Mouse (Mus musculus) megakaryocyte, adult 5-6 weeks (primary cell): ENCODE measurements around the gene Olfr1309. TPM values are rescaled to one million over a fixed set of nuclear protein-coding genes. Genes with fewer than 3 reads are reported as not detected.
"Not testable (repeated sequence)": the region's sequence is repeated elsewhere in the genome, so short reads cannot be mapped to it uniquely, and the experiment has no call there.

Experiments
- ATAC-seq: 2 replicates; pipeline ENCODE4 v1.8.0; 2016; ENCODE audit warnings: mild to moderate bottlenecking, inconsistent platforms; ENCODE audit not compliant: poor library complexity, severe bottlenecking
- total RNA-seq, 2 experiments: library from RNA; stranded (forward) in 1 of 2; stranded (reverse) in 1 of 2; fragments of 153-499, 151-499 nt in 1 of 2; fragments of 221-1000, 200-1000 nt in 1 of 2; gene quantifications; 2 replicates each; pipeline versions ENCODE4 v1.2.3 to v1.2.4; 2015 to 2017

Olfr1309 gene
- not detected in 2 replicates for total RNA-seq (2015)
- total RNA-seq (2017) = not detected in 2 replicates

DNA sequence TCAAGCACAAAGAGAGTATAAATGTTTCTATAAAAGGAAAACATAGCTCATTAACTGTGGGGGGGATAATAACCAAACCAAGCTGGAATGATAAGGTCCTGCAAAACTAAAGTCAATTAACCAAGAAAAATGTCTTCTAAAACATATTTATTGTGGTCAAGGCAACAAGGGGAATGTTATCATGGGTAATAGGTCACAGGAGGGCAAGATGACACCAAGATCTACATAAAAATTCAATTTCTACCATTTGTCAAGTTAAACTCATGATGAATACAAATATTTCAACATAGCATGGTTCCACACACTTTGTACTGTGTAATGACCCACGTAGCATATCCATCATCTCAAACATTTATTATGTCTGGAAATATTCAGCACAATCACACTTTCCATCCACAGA, at the start of gene Olfr1309:
TSS of gene Olfr1309 (minus strand) at position 101 of the 400 bp plus-strand sequence.
- no peak for ATAC-seq

DNA sequence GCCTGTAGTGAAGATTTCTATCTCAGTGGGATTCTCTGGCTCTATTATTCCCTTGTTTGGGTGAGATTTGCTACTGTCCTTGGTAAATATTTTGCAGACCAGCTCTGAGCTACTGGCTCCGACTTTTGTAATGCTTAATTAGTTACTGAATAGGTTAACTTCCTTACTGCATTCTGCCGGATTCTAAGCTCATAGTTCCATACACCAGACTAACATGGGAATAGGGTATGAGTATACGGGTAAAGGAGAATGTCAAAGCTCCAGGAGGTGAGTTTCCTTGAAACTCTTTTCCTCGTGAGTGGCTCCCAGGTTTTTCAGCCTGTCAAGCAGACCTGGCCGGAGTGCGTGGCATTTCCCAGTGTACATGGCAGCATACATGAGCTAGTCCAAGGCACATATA, 36.9 kb upstream of the Olfr1309 start:
- ATAC-seq = not testable (repeated sequence)

DNA sequence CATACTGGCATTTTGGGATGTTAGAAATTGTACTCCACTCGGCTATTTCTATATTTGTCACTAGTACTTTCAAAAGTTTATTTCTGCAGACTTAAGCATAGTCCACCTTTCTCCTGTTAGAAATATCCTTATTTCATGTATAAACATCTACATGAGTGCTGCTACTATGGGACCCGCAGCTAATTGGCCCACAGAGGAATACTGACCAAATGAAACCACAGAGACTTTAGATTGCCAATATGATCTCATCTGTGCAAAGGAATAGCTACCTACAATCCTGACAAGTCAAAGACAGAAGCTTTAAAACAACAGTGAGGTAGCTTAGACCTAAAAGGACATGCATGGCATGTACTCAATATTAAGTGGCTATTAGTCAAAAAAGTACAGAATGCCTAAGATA, 34.2 kb upstream of the Olfr1309 start, which contains the start of gene Olfr1311:
TSS of gene Olfr1311 (minus strand) at position 101 of the 400 bp plus-strand sequence.
- no peak for ATAC-seq

DNA sequence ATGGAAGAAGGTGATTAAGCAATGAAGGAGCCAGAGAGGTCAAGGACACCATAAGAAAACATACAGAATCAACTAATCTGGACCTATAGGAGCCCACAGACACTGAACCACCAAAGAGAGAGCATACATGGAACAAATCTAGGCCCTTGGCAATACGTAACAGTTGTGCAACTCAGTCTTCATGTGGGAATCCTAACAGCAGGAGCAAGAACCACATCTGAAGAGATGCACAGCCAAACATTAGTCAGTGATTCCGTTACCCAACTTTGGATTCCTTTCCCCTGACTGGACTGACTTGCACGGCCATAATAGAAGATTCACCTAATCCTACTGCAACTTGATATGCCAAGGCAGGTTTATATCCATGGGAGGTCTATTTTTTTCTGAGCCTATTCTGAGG, 24.8 kb upstream of the Olfr1309 start:
- ATAC-seq = no peak

DNA sequence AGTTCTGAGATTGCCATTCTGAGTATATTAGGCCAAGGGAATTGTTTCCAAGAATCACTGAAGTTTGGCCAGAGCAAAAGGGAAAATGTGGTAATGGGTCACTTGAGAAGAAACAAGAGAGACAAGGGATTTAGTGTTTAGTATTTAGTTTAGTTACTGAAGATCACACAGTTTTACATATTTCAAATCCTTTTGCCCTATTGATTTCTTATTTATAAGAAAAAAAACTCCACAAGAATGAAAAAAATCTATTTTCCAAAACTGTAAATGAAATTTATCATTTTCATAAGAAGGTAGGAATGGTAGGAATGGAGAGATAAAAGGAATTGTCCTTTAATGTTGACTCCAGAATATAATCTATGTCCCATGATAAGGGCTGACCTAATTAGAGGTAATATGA, 22.5 kb upstream of the Olfr1309 start, which contains the start of gene Olfr1310:
TSS of gene Olfr1310 (minus strand) at position 101 of the 400 bp plus-strand sequence.
- no peak for ATAC-seq

DNA sequence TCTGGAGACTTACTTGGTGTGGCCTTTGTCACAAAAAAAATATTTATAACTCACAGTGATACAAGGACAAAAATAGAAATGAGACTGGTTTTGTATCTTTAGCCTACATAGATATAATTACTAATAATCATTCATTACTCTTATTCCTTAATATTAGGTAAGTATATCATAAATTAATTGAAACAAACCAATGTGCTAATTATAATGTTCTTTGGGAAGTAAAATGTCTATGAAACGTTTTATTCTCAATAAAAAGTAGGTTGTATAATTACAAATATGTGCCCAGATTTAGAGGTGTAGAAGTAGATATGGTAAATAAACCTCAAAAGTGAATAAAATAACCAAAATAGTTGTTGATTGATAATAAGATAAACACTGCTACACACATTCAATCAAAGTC, 25.2 kb downstream of the Olfr1309 start, which contains the start of gene Olfr1308:
TSS of gene Olfr1308 (minus strand) at position 101 of the 400 bp plus-strand sequence.
- ATAC-seq = no peak

DNA sequence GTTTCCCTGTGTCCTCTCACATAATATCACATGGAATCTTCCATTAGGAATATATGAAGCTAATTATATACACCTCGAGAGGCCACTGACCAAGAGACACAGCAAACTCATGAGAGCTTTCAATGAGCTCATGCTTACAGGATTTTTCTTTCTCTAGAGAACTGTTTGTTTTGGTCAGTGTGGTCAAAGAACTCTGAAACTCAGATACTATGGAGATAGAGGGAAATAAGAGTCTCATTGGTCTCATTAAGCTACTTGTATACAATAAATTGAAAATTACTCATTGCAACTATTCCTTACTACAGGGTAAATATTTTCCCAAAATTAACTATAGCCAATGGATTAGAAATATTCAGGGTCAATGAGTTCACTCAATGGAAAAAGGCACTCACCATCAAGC, 40.7 kb downstream of the Olfr1309 start, which contains the start of gene Olfr1307:
TSS of gene Olfr1307 (minus strand) at position 101 of the 400 bp plus-strand sequence.
- ATAC-seq = no peak

Other genes with a start within 250 kb of the Olfr1309 start
- not detected in 2 replicates for gene Olfr1301, start 239.3 kb downstream of the Olfr1309 start, total RNA-seq (2015)
- not detected in 2 replicates for gene Olfr1301, start 239.3 kb downstream of the Olfr1309 start, total RNA-seq (2017)
- not detected in 2 replicates for gene Olfr1302, start 212.9 kb downstream of the Olfr1309 start, total RNA-seq (2015)
- not detected in 2 replicates for gene Olfr1302, start 212.9 kb downstream of the Olfr1309 start, total RNA-seq (2017)
- not detected in 2 replicates for gene Olfr1303, start 169.9 kb downstream of the Olfr1309 start, total RNA-seq (2015)
- not detected in 2 replicates for gene Olfr1303, start 169.9 kb downstream of the Olfr1309 start, total RNA-seq (2017)
- not detected in 2 replicates for gene Olfr1305, start 113.1 kb downstream of the Olfr1309 start, total RNA-seq (2015)
- gene Olfr1305, start 113.1 kb downstream of the Olfr1309 start, total RNA-seq (2017) = not detected in 2 replicates
- not detected in 2 replicates for gene Olfr1306, start 74.0 kb downstream of the Olfr1309 start, total RNA-seq (2015)
- gene Olfr1306, start 74.0 kb downstream of the Olfr1309 start, total RNA-seq (2017) = not detected in 2 replicates
- under 0.01 TPM in 1 of 2 replicates, not detected in the other for gene Olfr1307, start 40.8 kb downstream of the Olfr1309 start, total RNA-seq (2015)
- gene Olfr1307, start 40.8 kb downstream of the Olfr1309 start, total RNA-seq (2017) = not detected in 2 replicates
- not detected in 2 replicates for gene Olfr1308, start 25.3 kb downstream of the Olfr1309 start, total RNA-seq (2015)
- not detected in 2 replicates for gene Olfr1308, start 25.3 kb downstream of the Olfr1309 start, total RNA-seq (2017)
- gene Olfr1310, start 22.4 kb upstream of the Olfr1309 start, total RNA-seq (2015) = not detected in 2 replicates
- not detected in 2 replicates for gene Olfr1310, start 22.4 kb upstream of the Olfr1309 start, total RNA-seq (2017)
- gene Olfr1311, start 34.1 kb upstream of the Olfr1309 start, total RNA-seq (2015) = not detected in 2 replicates
- not detected in 2 replicates for gene Olfr1311, start 34.1 kb upstream of the Olfr1309 start, total RNA-seq (2017)
- gene Olfr1312, start 60.0 kb upstream of the Olfr1309 start, total RNA-seq (2015) = not detected in 2 replicates
- gene Olfr1312, start 60.0 kb upstream of the Olfr1309 start, total RNA-seq (2017) = not detected in 2 replicates
- gene Olfr1313, start 87.6 kb upstream of the Olfr1309 start, total RNA-seq (2015) = not detected in 2 replicates
- gene Olfr1313, start 87.6 kb upstream of the Olfr1309 start, total RNA-seq (2017) = 0.51 TPM in 1 of 2 replicates, not detected in the other
- not detected in 2 replicates for gene Olfr1314, start 106.5 kb upstream of the Olfr1309 start, total RNA-seq (2015)
- not detected in 2 replicates for gene Olfr1314, start 106.5 kb upstream of the Olfr1309 start, total RNA-seq (2017)
- gene Olfr1315-ps1, start 125.2 kb upstream of the Olfr1309 start, total RNA-seq (2015) = not detected in 2 replicates
- not detected in 2 replicates for gene Olfr1315-ps1, start 125.2 kb upstream of the Olfr1309 start, total RNA-seq (2017)
- not detected in 2 replicates for gene Olfr1316, start 144.7 kb upstream of the Olfr1309 start, total RNA-seq (2015)
- not detected in 2 replicates for gene Olfr1316, start 144.7 kb upstream of the Olfr1309 start, total RNA-seq (2017)
- not detected in 2 replicates for gene Olfr1317, start 150.0 kb upstream of the Olfr1309 start, total RNA-seq (2015)
- gene Olfr1317, start 150.0 kb upstream of the Olfr1309 start, total RNA-seq (2017) = not detected in 2 replicates
- gene Olfr1318, start 163.9 kb upstream of the Olfr1309 start, total RNA-seq (2015) = not detected in 2 replicates
- not detected in 2 replicates for gene Olfr1318, start 163.9 kb upstream of the Olfr1309 start, total RNA-seq (2017)
- 27.0 and 44.0 TPM in 2 replicates for gene Lpcat4, start 249.2 kb upstream of the Olfr1309 start, total RNA-seq (2015)
- gene Lpcat4, start 249.2 kb upstream of the Olfr1309 start, total RNA-seq (2017) = 11.8 and 18.9 TPM in 2 replicates